Mouse (Mus musculus) limb, embryonic 14.5 days (tissue): Measurements from ENCODE around the gene Peak1. TPM values are rescaled to one million over a fixed set of nuclear protein-coding genes. Genes with fewer than 3 reads are reported as not detected.
A peak's percentile ranks its signal among the peaks of the same experiment; 100 is the strongest.

Experiments used
- ATAC-seq: fragments of 200-750 bp; cut with Nextera tagmentation; 2 replicates; pipeline ENCODE4 v1.8.0; 2017; ENCODE audit warnings: low read depth, moderate number of reproducible peaks, moderate TSS enrichment; ENCODE audit not compliant: low FRiP score
- DNase-seq: peaks from one replicate; pipeline ENCODE4 v3.0.0-alpha.2; 2015; ENCODE audit warnings: low spot score
- H3K27ac ChIP-seq: fragments of 300-500 bp; sonication (generic); replicated peaks from 2 replicates; pipeline ENCODE4 v1.5.1; 2014; ENCODE audit warnings: low read depth, mild to moderate bottlenecking, low read length, moderate library complexity, mixed read lengths
- H3K27me3 ChIP-seq: fragments of 300-500 bp; sonication (generic); 2 replicates; pipeline ENCODE4 v1.6.1; 2014; ENCODE audit warnings: low read length, mixed read lengths; ENCODE audit not compliant: control insufficient read depth, insufficient read depth
- H3K36me3 ChIP-seq: fragments of 300-500 bp; sonication (generic); 2 replicates; pipeline ENCODE4 v1.6.1; 2014; ENCODE audit warnings: mild to moderate bottlenecking, low read length, moderate library complexity, mixed read lengths; ENCODE audit not compliant: control insufficient read depth, insufficient read depth
- H3K4me1 ChIP-seq: fragments of 300-500 bp; sonication (generic); 2 replicates; pipeline ENCODE4 v1.6.1; 2014; ENCODE audit warnings: antibody characterized with exemption, low read length, mixed read lengths; ENCODE audit not compliant: control insufficient read depth, insufficient read depth
- H3K4me2 ChIP-seq: fragments of 300-500 bp; sonication (generic); replicated peaks from 2 replicates; pipeline ENCODE4 v1.6.1; 2014; ENCODE audit warnings: low read depth, mild to moderate bottlenecking, low read length, moderate library complexity; ENCODE audit not compliant: severe bottlenecking
- H3K4me3 ChIP-seq: fragments of 300-500 bp; sonication (generic); replicated peaks from 2 replicates; pipeline ENCODE4 v1.5.1; 2014; ENCODE audit warnings: low read length
- H3K9ac ChIP-seq: fragments of 300-500 bp; sonication (generic); 2 replicates; pipeline ENCODE4 v1.6.1; 2014; ENCODE audit warnings: mild to moderate bottlenecking, low read depth, low read length, moderate library complexity; ENCODE audit not compliant: severe bottlenecking
- H3K9me3 ChIP-seq: fragments of 300-500 bp; sonication (generic); 2 replicates; pipeline ENCODE4 v1.6.1; 2016; ENCODE audit warnings: low read length; ENCODE audit not compliant: control insufficient read depth
- POLR2A ChIP-seq: fragments of 200-500 bp; IDR thresholded peaks from 2 replicates; pipeline ENCODE4 v1.8.0; 2012; ENCODE audit warnings: inconsistent platforms, mild to moderate bottlenecking, moderate library complexity, borderline replicate concordance; ENCODE audit not compliant: insufficient read depth, insufficient read length; ENCODE audit errors: extremely low read depth
- WGBS: fragments of 180-500 bp; shearing (Covaris S2); extraction: QIAGEN DNeasy Blood & Tissue Kit; methylation state at CpG from one replicate; pipeline ENCODE4 v1.1.7; 2014; 5-methylcytosine and 5-hydroxymethylcytosine counted together
- polyA plus RNA-seq, 2 experiments: library from polyadenylated mRNA; depleted of rRNA in 1 of 2; stranded (reverse) in 1 of 2; unstranded in 1 of 2; fragments of >200 nt; fragmentation: Nextera tagmentation in 1 of 2; extraction: Ambion mirVana in 1 of 2; gene quantifications; 2 replicates each; pipeline versions ENCODE4 v1.2.1 to v1.2.3; 2012 to 2014

Gene Peak1
- polyA plus RNA-seq, 2 experiments = 11.5 to 18.3 TPM

DNA sequence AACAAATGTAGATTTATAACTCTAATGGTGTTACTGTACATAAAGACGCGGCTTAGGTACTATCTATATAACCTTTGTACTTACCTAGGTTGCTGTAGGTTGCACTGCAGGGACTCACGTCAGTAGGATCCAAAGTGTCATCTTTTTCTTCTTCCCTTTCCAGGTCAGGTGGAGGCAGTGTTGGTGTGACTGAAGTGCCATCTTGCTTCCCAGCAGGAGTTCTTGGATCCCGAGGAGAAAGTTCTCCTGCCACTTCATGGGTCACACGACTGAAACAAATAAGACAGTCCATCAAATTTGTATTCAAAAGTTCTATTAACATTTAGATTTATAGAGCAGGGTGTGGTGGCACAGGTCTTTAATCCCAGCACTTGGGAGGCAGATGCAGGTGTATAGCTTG is 176.8 kb downstream of the Peak1 start:
- WGBS = 86% methylated on average over 5 of the region's 5 CpGs
- H3K4me3 ChIP-seq = no peak overlapping the region
- no peaks in the 10 kb centered on the region for H3K27me3 ChIP-seq
- H3K9ac ChIP-seq = no peak overlapping the region
- TF ChIP-seq POLR2A = no peak
- no peaks in the 10 kb centered on the region for H3K9me3 ChIP-seq
- no peak for DNase-seq
- no peak overlapping the region for H3K4me2 ChIP-seq
- H3K27ac ChIP-seq = no peak overlapping the region
- H3K4me1 ChIP-seq = no peaks in the 10 kb centered on the region
- no peak for ATAC-seq
- H3K36me3 ChIP-seq = 0 out of 2 replicates have a peak, but pooled peaks cover 5% of the 10 kb centered on the region

DNA sequence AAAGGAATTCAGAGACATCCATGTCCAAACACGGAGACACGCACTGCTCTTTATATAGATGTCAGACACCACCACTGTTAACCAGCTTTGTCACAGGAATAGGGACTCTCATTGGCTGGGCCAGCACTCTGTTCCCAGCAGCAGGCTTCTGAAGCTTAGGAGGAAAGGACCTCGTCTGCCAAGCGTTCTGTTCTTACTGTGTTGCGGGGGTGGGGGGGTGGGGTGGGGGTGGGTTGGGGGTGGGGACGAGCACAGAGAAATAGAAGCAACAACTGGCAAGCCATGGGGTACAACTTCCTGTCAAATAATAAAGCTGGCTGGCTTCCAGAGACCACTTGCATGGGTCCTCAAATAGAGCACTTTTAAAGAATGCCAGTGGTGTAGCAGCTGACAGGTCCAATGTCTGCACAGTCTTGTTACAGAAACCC is 182.0 kb downstream of the Peak1 start:
- H3K4me1 ChIP-seq = peaks cover 3% of the 10 kb centered on the region; the same call in 1 of the 2 replicates
- no peaks in the 10 kb centered on the region for H3K27me3 ChIP-seq
- WGBS = 28% methylated on average over 6 of the region's 6 CpGs
- no peak overlapping the region for H3K9ac ChIP-seq
- H3K4me2 ChIP-seq = no peak overlapping the region
- DNase-seq = peak; percentile 63
- no peak for TF ChIP-seq POLR2A
- 0 out of 2 replicates have a peak, but pooled peaks cover 5% of the 10 kb centered on the region for H3K36me3 ChIP-seq
- H3K9me3 ChIP-seq = no peaks in the 10 kb centered on the region
- H3K27ac ChIP-seq = no peak overlapping the region
- H3K4me3 ChIP-seq = no peak overlapping the region
- peak; percentile 75 for ATAC-seq

DNA sequence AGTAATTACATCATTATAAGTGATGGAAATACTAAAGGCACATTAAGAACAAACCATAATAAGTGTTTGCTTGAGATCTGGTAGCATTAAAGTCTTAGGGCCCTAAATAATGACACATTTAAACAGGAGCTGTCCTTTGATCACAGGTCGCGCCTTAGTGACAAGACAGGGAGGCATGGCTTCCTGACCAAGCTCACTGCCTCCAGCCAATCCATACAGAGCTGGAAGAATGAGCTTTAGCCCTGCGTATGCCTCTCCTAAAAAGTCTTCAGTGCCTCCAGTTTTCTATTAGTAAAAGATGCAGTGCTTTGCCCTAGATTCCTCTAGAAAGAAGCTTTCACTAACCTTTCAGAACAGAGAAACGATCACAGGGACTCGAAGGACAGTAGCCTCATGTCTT is 182.6 kb downstream of the Peak1 start:
- no peak for TF ChIP-seq POLR2A
- H3K4me2 ChIP-seq = no peak overlapping the region
- H3K9ac ChIP-seq = no peak overlapping the region
- DNase-seq (no peak), ATAC-seq (no peak)
- no peak overlapping the region for H3K4me3 ChIP-seq
- H3K4me1 ChIP-seq = peaks cover 3% of the 10 kb centered on the region; the same call in 1 of the 2 replicates
- WGBS = 43% methylated on average over 5 of the region's 5 CpGs
- 0 out of 2 replicates have a peak, but pooled peaks cover 3% of the 10 kb centered on the region for H3K36me3 ChIP-seq
- H3K9me3 ChIP-seq = no peaks in the 10 kb centered on the region
- no peak overlapping the region for H3K27ac ChIP-seq
- H3K27me3 ChIP-seq = no peaks in the 10 kb centered on the region

DNA sequence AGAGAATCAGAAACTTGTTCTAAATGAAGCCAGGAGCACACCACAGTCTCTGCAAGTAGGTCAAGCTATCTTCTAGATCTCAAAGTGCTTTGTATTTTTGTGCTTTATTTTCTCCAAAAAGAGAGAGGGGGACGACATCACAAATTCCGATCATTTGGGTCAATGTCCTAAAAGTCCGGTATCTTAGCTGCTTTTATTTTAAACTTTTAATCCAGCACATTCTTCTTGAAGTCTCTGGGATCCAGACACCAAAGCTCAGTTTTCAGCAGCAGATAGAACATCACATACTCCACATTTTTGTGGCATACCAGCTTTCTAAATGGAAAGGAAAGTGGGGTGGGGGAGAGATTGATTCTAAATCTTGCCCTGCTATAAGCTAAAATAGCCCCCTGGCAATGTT is 183.3 kb downstream of the Peak1 start:
- no peaks in the 10 kb centered on the region for H3K27me3 ChIP-seq
- no peak overlapping the region for H3K4me3 ChIP-seq
- H3K9me3 ChIP-seq = no peaks in the 10 kb centered on the region
- no peaks in the 10 kb centered on the region for H3K36me3 ChIP-seq
- no peak for TF ChIP-seq POLR2A
- H3K9ac ChIP-seq = no peak overlapping the region
- ATAC-seq (no peak), DNase-seq (peak; percentile 5)
- WGBS = 68% methylated on average over 3 of the region's 3 CpGs
- H3K27ac ChIP-seq = no peak overlapping the region
- peaks cover 3% of the 10 kb centered on the region; the same call in 1 of the 2 replicates for H3K4me1 ChIP-seq
- H3K4me2 ChIP-seq = no peak overlapping the region

DNA sequence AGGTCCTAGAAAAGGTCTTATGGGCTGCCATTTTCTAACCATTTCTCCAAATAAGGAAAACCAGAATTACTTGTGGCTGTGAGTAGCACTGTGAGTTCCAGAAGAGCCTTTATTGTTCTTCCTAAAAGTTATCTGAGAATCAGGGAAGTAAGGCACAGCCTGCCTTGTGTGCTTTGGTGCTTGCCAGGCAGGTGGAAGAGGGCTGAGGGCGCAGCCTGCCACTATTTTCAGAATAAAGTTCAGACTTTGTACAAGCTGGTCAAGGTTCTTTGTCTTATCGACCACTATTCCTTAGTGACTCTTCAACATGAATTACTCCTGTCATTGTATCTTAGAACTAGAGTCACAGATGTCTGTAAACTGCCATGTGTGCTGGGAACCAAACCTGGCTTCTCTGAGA is 184.6 kb downstream of the Peak1 start:
- H3K27ac ChIP-seq = no peak overlapping the region

DNA sequence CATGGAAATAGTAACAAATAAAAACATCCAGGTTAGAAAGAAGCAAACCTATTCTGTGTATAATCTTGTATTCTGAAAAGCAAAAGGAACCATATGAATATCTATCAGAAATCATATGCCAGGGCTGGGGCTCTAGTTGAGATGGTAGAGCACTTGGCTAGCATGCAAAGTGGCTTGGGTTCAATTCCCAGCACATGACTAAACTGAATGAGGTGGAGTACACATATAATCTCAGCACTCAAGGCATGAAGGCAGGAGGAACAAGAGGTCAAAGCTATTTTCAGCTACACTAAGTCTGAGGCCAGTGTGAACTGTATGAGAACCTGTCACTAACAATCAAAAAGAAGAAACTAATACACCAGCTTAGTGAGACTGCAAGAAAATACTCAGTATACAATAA is 187.0 kb downstream of the Peak1 start:
- DNase-seq (no peak), ATAC-seq (no peak)
- H3K27ac ChIP-seq = no peak overlapping the region
- H3K4me1 ChIP-seq = peaks cover 3% of the 10 kb centered on the region; the same call in 1 of the 2 replicates
- H3K27me3 ChIP-seq = no peaks in the 10 kb centered on the region
- peaks cover 4% of the 10 kb centered on the region for H3K36me3 ChIP-seq
- TF ChIP-seq POLR2A = no peak
- no peak overlapping the region for H3K9ac ChIP-seq
- H3K9me3 ChIP-seq = no peaks in the 10 kb centered on the region
- no peak overlapping the region for H3K4me3 ChIP-seq
- H3K4me2 ChIP-seq = no peak overlapping the region

More for the DNA sequence above, 184.6 kb downstream of the Peak1 start:
- no peak overlapping the region for H3K4me2 ChIP-seq
- DNase-seq (no peak), ATAC-seq (no peak)
- H3K9me3 ChIP-seq = no peaks in the 10 kb centered on the region
- WGBS = 89% methylated on average over 2 of the region's 2 CpGs
- no peak overlapping the region for H3K9ac ChIP-seq
- no peak for TF ChIP-seq POLR2A
- peaks cover 3% of the 10 kb centered on the region; the same call in 1 of the 2 replicates for H3K4me1 ChIP-seq
- no peak overlapping the region for H3K4me3 ChIP-seq
- no peaks in the 10 kb centered on the region for H3K36me3 ChIP-seq
- H3K27me3 ChIP-seq = no peaks in the 10 kb centered on the region
